Mouse (Mus musculus): ENCODE results near the gene Tbx2. TPM values are rescaled to one million over a fixed set of nuclear protein-coding genes. Genes with fewer than 3 reads are reported as not detected.

Tbx2 gene
- total RNA-seq, 2 experiments from 2014 or later = 63.3 TPM

GRCm38 (mm10) chr11:85839258-85840030 lies 7.1 kb downstream of the Tbx2 start:
- DNase-seq (ENCODE audit: low spot score in 2 of 2) = no peak

- DNase-seq (ENCODE audit: low spot score in 2 of 2) = no peak
Measured at GRCm38 (mm10) chr11:85840031-85840802, 7.9 kb downstream of the Tbx2 start.

- no peak for DNase-seq (ENCODE audit: low spot score in 2 of 2)
Measured at GRCm38 (mm10) chr11:85840803-85841145, 8.4 kb downstream of the Tbx2 start.

- DNase-seq (ENCODE audit: low spot score in 2 of 2) = no peak
Measured at GRCm38 (mm10) chr11:85841211-85841681, 8.9 kb downstream of the Tbx2 start.

- no peak for DNase-seq (ENCODE audit: low spot score in 2 of 2)
Measured at GRCm38 (mm10) chr11:85841980-85842379, 9.6 kb downstream of the Tbx2 start.

GRCm38 (mm10) chr11:85842596-85843346 lies 10.4 kb downstream of the Tbx2 start:
- DNase-seq (ENCODE audit: low spot score in 2 of 2) = no peak

- DNase-seq (ENCODE audit: low spot score in 2 of 2) = peak; percentile 71 to 76
Measured at GRCm38 (mm10) chr11:85843347-85843692, 11.0 kb downstream of the Tbx2 start.

- peak; percentile 91 to 92 for DNase-seq (ENCODE audit: low spot score in 2 of 2)
Measured at GRCm38 (mm10) chr11:85844144-85844965, 12.0 kb downstream of the Tbx2 start.

GRCm38 (mm10) chr11:85844971-85845370 lies 12.6 kb downstream of the Tbx2 start:
- no peak for DNase-seq (ENCODE audit: low spot score in 2 of 2)

GRCm38 (mm10) chr11:85845921-85846320 lies 13.6 kb downstream of the Tbx2 start:
- DNase-seq (ENCODE audit: low spot score in 2 of 2) = no peak

GRCm38 (mm10) chr11:85846509-85846908 lies 14.2 kb downstream of the Tbx2 start:
- no peak for DNase-seq (ENCODE audit: low spot score in 2 of 2)

GRCm38 (mm10) chr11:85849037-85849436 lies 16.7 kb downstream of the Tbx2 start:
- peak in 1 of 2 experiments; percentile 54 for DNase-seq (ENCODE audit: low spot score in 2 of 2)

- no peak for DNase-seq (ENCODE audit: low spot score in 2 of 2)
Measured at GRCm38 (mm10) chr11:85850233-85850632, 17.9 kb downstream of the Tbx2 start, which contains the start of gene Gm11444. Gene Gm11444 (minus strand): TSS chr11:85850333.

- DNase-seq (ENCODE audit: low spot score in 2 of 2) = no peak
Measured at GRCm38 (mm10) chr11:85850758-85851157, 18.4 kb downstream of the Tbx2 start.

GRCm38 (mm10) chr11:85857997-85858698 lies 25.8 kb downstream of the Tbx2 start:
- DNase-seq (ENCODE audit: low spot score in 2 of 2) = no peak

GRCm38 (mm10) chr11:85864363-85864762 lies 32.0 kb downstream of the Tbx2 start:
- DNase-seq (ENCODE audit: low spot score in 2 of 2) = no peak

- no peak for DNase-seq (ENCODE audit: low spot score in 2 of 2)
Measured at GRCm38 (mm10) chr11:85876059-85876788, 43.9 kb downstream of the Tbx2 start.

- DNase-seq (ENCODE audit: low spot score in 2 of 2) = no peak
Measured at GRCm38 (mm10) chr11:85884498-85884897, 52.1 kb downstream of the Tbx2 start.

- no peak for DNase-seq (ENCODE audit: low spot score in 2 of 2)
Measured at GRCm38 (mm10) chr11:85885665-85886428, 53.5 kb downstream of the Tbx2 start, which contains the start of gene Tbx4. Gene Tbx4 (plus strand): TSS chr11:85886422.
